Mouse (Mus musculus): ENCODE measurements at regions not wholly inside any gene's neighbourhood (a gene's known extent, or its start where the extent isn't known, plus 50 kb on each side); places are given as distances from the start of the nearest gene placed in this dataset.

GRCm38 (mm10) chr5:97641646-97642045, 184.8 kb upstream of the Gk2 start:
- no peak for TF ChIP-seq CTCF (IDR thresholded peaks at IDR 0.05; ENCODE audit: control insufficient read depth, insufficient read depth, low read length)
- no peak for TF ChIP-seq POLR2A (IDR thresholded peaks at IDR 0.05; ENCODE audit: borderline replicate concordance, control insufficient read depth, low read depth, low read length)

All from bone marrow, adult 2 months (tissue).